Mouse (Mus musculus) spleen, adult 12 weeks (tissue): Measurements from ENCODE around the gene Gli2.

ENCODE experiments used
- DNase-seq: peaks from one replicate; pipeline ENCODE4 v3.0.0; 2022; ENCODE audit warnings: low spot score

Gli2 gene

DNA sequence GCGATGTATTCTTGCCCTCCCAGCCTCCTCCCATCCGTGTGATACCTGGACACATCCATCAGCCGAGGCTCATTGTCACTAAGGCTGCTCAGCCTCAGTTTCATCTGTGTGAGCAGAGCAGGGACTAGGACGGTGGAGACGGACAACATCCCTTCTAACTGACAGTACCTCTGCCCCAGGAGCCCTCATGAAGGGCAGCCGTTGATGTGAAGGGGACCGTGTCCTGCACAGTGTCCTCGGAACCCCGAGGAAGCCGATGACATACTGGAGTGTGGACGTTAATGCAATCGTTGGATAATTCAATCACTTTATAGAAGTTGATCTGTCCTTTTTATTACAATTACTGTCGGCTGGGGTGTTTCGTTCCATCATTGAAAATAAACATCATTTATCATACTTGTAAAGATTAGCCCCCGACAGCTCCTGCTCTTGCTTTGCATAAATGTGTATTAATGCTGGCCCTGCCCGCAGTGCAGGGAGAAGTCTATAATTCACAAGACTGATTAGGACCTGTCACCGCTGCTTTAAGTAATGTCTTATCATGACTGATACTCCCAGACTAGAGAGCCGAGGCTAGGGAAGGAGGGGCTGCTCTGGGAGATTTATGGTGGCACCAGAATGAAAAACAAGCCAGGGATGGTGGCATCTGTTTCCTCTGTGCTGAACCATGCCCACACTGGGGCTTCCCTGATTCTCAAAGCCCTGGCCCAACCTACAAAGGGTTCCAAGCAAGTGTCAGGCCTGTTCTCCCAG is 257.8 kb downstream of the Gli2 start:
- DNase-seq: no peak

DNA sequence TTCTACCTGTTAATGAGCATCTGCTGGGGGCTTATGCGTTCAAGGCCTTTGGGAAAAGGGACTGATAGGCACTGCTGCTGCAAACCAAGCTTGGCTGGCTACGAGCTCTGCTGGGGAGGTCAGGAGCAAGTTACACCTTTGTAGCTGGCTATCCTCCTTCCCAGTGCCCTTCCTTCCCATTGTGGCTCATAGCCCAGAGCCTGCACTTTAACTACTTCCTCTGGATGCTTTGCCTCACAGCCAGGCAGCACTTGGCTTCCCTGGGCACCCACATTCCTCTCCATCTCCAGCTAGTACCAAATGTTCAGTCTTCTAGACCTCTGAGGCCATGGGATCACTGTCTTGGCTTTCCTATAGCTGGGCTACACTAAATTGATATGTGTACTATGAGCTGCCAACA is 263.5 kb downstream of the Gli2 start:
- DNase-seq: no peak

DNA sequence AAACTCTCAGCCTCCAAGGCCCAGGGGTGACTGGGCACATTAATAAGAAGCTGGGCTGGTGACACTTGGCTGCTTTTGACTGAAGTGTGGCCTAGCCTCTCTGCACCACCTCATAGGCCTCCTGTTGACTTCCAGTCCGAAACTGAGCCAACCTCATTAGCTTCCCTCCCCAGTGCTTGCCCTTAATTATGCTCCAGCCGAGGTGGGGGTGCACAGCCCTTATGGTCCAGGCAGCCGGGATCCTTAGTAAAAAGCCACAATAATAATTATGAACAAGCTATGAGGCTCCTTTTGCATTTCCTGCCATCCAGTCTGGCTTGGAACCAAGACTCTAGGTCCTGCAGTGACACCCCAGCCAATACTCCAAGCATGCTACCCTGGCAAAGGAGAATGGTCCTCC is 264.0 kb downstream of the Gli2 start:
- no peak for DNase-seq

- no peak for DNase-seq
Measured at GRCm38 (mm10) chr1:118788813-118789212, 264.6 kb downstream of the Gli2 start.

GRCm38 (mm10) chr1:118787486-118787885 is 265.9 kb downstream of the Gli2 start:
- DNase-seq: no peak
